Mouse (Mus musculus): ENCODE measurements at regions not wholly inside any gene's neighbourhood (a gene's known extent, or its start where the extent isn't known, plus 50 kb on each side); places are given as distances from the start of the nearest gene placed in this dataset.

GRCm38 (mm10) chr16:86094461-86094860 is 192.8 kb upstream of the Adamts5 start:
- Histone ChIP-seq H3K4me3 (no peak overlapping the region), H3ac (ENCODE audit: control insufficient read depth, insufficient read length) (no peak overlapping the region)

DNA sequence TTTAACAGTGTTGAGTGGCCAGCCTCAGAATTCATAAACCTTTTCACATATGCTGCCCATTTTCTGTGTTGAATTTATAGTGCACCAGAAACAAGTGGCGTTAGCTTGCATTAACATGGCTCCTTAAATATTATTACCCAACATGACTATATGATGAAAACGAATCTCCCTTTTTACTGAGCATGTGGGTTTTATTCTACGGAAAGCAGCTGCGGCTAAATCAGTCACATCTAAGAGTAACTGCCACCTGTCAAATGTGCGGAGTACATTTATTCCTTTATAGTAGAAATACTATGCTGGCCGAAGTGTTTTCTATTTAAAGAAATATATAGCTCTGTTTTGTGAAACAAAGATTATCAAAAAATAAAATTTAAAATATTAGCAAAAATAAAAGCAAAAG is 188.5 kb upstream of the Adamts5 start:
- Histone ChIP-seq H3K4me2 (ENCODE audit: low read depth) (no peak overlapping the region), H3K79me2 (ENCODE audit: control insufficient read depth, insufficient read depth) (no peaks in the 10 kb centered on the region), H3K27me3 (ENCODE audit: control insufficient read depth, insufficient read depth, insufficient read length) (no peaks in the 10 kb centered on the region), H3ac (ENCODE audit: control insufficient read depth, insufficient read length) (no peak overlapping the region), H3K4me3 (no peak overlapping the region), H3K36me3 (ENCODE audit: control insufficient read depth, insufficient read depth) (no peaks in the 10 kb centered on the region)
- TF ChIP-seq E2F4 (IDR thresholded peaks at IDR 0.05; ENCODE audit: insufficient read depth), result no peak
- no peak for TF ChIP-seq MYOG (IDR thresholded peaks at IDR 0.05; ENCODE audit: control insufficient read depth in 1 of 3, insufficient read depth in 1 of 3, insufficient read length in 2 of 3, low read depth in 2 of 3)
- TF ChIP-seq CEBPB (IDR thresholded peaks at IDR 0.05; ENCODE audit: insufficient read depth, poor library complexity, severe bottlenecking), result no peak
- TF ChIP-seq USF1 (IDR thresholded peaks at IDR 0.05; ENCODE audit: low read depth), result no peak
- TF ChIP-seq TCF3 (IDR thresholded peaks at IDR 0.05; ENCODE audit: insufficient read length, low read depth), result no peak

More at GRCm38 (mm10) chr16:86094461-86094860, 192.8 kb upstream of the Adamts5 start:
- H3K36me3 ChIP-seq (ENCODE audit: control insufficient read depth, insufficient read depth), result no peaks in the 10 kb centered on the region
- no peaks in the 10 kb centered on the region for H3K27me3 ChIP-seq (ENCODE audit: control insufficient read depth, insufficient read depth, insufficient read length)
- H3K79me2 ChIP-seq (ENCODE audit: control insufficient read depth, insufficient read depth), result no peaks in the 10 kb centered on the region
- H3K4me2 ChIP-seq (ENCODE audit: low read depth), result peak overlapping the region; percentile 19
- TF ChIP-seq CEBPB (IDR thresholded peaks at IDR 0.05; ENCODE audit: insufficient read depth, poor library complexity, severe bottlenecking) (0 out of 2 replicates have a peak, but pooled peaks have one; percentile 47), POLR2AphosphoS2 (IDR thresholded peaks at IDR 0.05; ENCODE audit: insufficient read length, low read depth) (no peak)

GRCm38 (mm10) chr16:86087421-86087820 is 185.8 kb upstream of the Adamts5 start:
- H3K79me2 ChIP-seq (ENCODE audit: control insufficient read depth, insufficient read depth), result no peaks in the 10 kb centered on the region
- TF ChIP-seq POLR2A (IDR thresholded peaks at IDR 0.05; ENCODE audit: insufficient read length, low read depth), result no peak
- TF ChIP-seq CEBPB (IDR thresholded peaks at IDR 0.05; ENCODE audit: insufficient read depth, poor library complexity, severe bottlenecking), result no peak
- TF ChIP-seq TCF3 (IDR thresholded peaks at IDR 0.05; ENCODE audit: insufficient read length, low read depth), result no peak
- TF ChIP-seq MYOG (IDR thresholded peaks at IDR 0.05; ENCODE audit: control insufficient read depth in 1 of 3, insufficient read depth in 1 of 3, insufficient read length in 2 of 3, low read depth in 2 of 3), result no peak
- no peak for TF ChIP-seq MAX (IDR thresholded peaks at IDR 0.05; ENCODE audit: low read depth)
- no peak for TF ChIP-seq REST (IDR thresholded peaks at IDR 0.05; ENCODE audit: insufficient read depth, insufficient read length)
- no peak for TF ChIP-seq POLR2AphosphoS2 (IDR thresholded peaks at IDR 0.05; ENCODE audit: insufficient read length, low read depth)
- TF ChIP-seq USF1 (IDR thresholded peaks at IDR 0.05; ENCODE audit: low read depth), result no peak
- TF ChIP-seq TCF12 (IDR thresholded peaks at IDR 0.05; ENCODE audit: insufficient read depth, poor library complexity, severe bottlenecking), result no peak
- TF ChIP-seq SRF (IDR thresholded peaks at IDR 0.05; ENCODE audit: control insufficient read depth, insufficient read length, low read depth), result no peak
- TF ChIP-seq MYOD1 (IDR thresholded peaks at IDR 0.05; ENCODE audit: control insufficient read depth in 1 of 3, insufficient read length in 2 of 3, low read depth in 2 of 3), result no peak
- no peak for TF ChIP-seq E2F4 (IDR thresholded peaks at IDR 0.05; ENCODE audit: insufficient read depth)
- H3K27me3 ChIP-seq (ENCODE audit: control insufficient read depth, insufficient read depth, insufficient read length), result no peaks in the 10 kb centered on the region
- H3ac ChIP-seq (ENCODE audit: control insufficient read depth, insufficient read length), result no peak overlapping the region
- H3K4me2 ChIP-seq (ENCODE audit: low read depth), result no peak overlapping the region
- H3K36me3 ChIP-seq (ENCODE audit: control insufficient read depth, insufficient read depth), result no peaks in the 10 kb centered on the region
- no peak overlapping the region for H3K4me3 ChIP-seq

DNA sequence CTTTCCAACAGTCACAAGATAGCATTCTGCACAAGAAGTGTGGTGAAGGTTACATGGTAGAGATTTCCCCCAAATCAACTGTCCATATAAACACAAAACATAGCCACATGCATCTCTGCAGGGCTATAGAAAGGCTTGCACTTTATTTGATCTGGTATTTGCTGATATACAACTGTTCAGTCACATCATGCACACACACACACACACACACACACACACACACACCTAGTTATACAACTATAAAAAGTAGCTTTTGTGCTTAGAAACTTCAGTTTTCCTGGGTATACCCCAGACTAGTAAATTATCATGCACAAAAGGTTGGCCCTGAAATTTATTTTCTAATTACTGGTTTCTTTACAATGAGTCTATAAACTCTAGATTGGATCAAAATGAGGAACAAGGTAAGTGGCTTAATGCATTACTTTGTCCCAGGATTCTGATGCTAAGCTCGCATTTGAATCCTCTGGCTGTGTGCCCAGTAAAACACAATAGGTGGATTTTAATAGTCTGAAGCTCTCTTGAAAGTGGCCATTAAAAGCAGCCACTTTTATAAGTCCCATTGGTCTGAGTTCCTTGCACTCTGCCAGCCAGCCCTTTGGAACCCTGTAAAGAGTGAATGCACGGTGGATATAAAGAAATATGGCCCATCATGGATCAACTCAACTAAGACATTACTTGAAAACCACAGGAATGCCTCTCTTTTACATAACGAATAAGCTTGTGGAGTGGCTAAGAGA is 166.2 kb upstream of the Adamts5 start:
- TF ChIP-seq E2F4 (IDR thresholded peaks at IDR 0.05; ENCODE audit: insufficient read depth) (no peak), REST (IDR thresholded peaks at IDR 0.05; ENCODE audit: insufficient read depth, insufficient read length) (no peak), CEBPB (IDR thresholded peaks at IDR 0.05; ENCODE audit: insufficient read depth, poor library complexity, severe bottlenecking) (no peak), USF1 (IDR thresholded peaks at IDR 0.05; ENCODE audit: low read depth) (no peak), TCF3 (IDR thresholded peaks at IDR 0.05; ENCODE audit: insufficient read length, low read depth) (no peak), SRF (IDR thresholded peaks at IDR 0.05; ENCODE audit: control insufficient read depth, insufficient read length, low read depth) (no peak), MYOD1 (IDR thresholded peaks at IDR 0.05; ENCODE audit: control insufficient read depth in 1 of 3, insufficient read length in 2 of 3, low read depth in 2 of 3) (no peak), MYOG (IDR thresholded peaks at IDR 0.05; ENCODE audit: control insufficient read depth in 1 of 3, insufficient read depth in 1 of 3, insufficient read length in 2 of 3, low read depth in 2 of 3) (no peak), POLR2A (IDR thresholded peaks at IDR 0.05; ENCODE audit: insufficient read length, low read depth) (no peak), MAX (IDR thresholded peaks at IDR 0.05; ENCODE audit: low read depth) (no peak), POLR2AphosphoS2 (IDR thresholded peaks at IDR 0.05; ENCODE audit: insufficient read length, low read depth) (no peak), TCF12 (IDR thresholded peaks at IDR 0.05; ENCODE audit: insufficient read depth, poor library complexity, severe bottlenecking) (no peak)

GRCm38 (mm10) chr16:86060087-86060486 is 158.5 kb upstream of the Adamts5 start:
- TF ChIP-seq USF1 (IDR thresholded peaks at IDR 0.05; ENCODE audit: low read depth), result peak; percentile 33
- no peak for TF ChIP-seq E2F4 (IDR thresholded peaks at IDR 0.05; ENCODE audit: insufficient read depth)
- Histone ChIP-seq H3K36me3 (ENCODE audit: control insufficient read depth, insufficient read depth) (no peaks in the 10 kb centered on the region), H3K27me3 (ENCODE audit: control insufficient read depth, insufficient read depth, insufficient read length) (no peaks in the 10 kb centered on the region), H3ac (ENCODE audit: control insufficient read depth, insufficient read length) (no peak overlapping the region), H3K4me2 (ENCODE audit: low read depth) (no peak overlapping the region), H3K4me3 (no peak overlapping the region), H3K79me2 (ENCODE audit: control insufficient read depth, insufficient read depth) (no peaks in the 10 kb centered on the region)

More for the DNA sequence above, 166.2 kb upstream of the Adamts5 start:
- Histone ChIP-seq H3K36me3 (ENCODE audit: control insufficient read depth, insufficient read depth) (no peaks in the 10 kb centered on the region), H3K79me2 (ENCODE audit: control insufficient read depth, insufficient read depth) (no peaks in the 10 kb centered on the region), H3K27me3 (ENCODE audit: control insufficient read depth, insufficient read depth, insufficient read length) (no peaks in the 10 kb centered on the region), H3K4me2 (ENCODE audit: low read depth) (no peak overlapping the region), H3ac (ENCODE audit: control insufficient read depth, insufficient read length) (no peak overlapping the region), H3K4me3 (no peak overlapping the region)

Measured in myocyte (in vitro differentiated cells).